Mouse (Mus musculus): ENCODE results near the gene H2al1e.
"Not testable (repeated sequence)": the region's sequence is repeated elsewhere in the genome, so short reads cannot be mapped to it uniquely, and the experiment has no call there.

The H2al1e gene

GRCm38 (mm10) chrX:11311634-11312033 is at the start of gene H2al1e:
Gene H2al1e (plus strand): TSS chrX:11311934.
- not testable (repeated sequence) for DNase-seq

GRCm38 (mm10) chrX:11264918-11265317 is 46.8 kb upstream of the H2al1e start:
- DNase-seq: no peak

- no peak for DNase-seq
Observed at GRCm38 (mm10) chrX:11267791-11268190, 43.9 kb upstream of the H2al1e start.

- no peak for DNase-seq
Observed at GRCm38 (mm10) chrX:11269074-11269473, 42.7 kb upstream of the H2al1e start.

- no peak for DNase-seq
Observed at GRCm38 (mm10) chrX:11273190-11273589, 38.5 kb upstream of the H2al1e start.

GRCm38 (mm10) chrX:11277083-11277482 is 34.7 kb upstream of the H2al1e start:
- DNase-seq: no peak

- no peak for DNase-seq
Observed at GRCm38 (mm10) chrX:11280741-11281140, 31.0 kb upstream of the H2al1e start.

- no peak for DNase-seq
Observed at GRCm38 (mm10) chrX:11288306-11288882, 23.3 kb upstream of the H2al1e start.

- no peak for DNase-seq
Observed at GRCm38 (mm10) chrX:11289244-11289643, 22.5 kb upstream of the H2al1e start.

- DNase-seq: not testable (repeated sequence)
Observed at GRCm38 (mm10) chrX:11298957-11299356, 12.8 kb upstream of the H2al1e start, which contains the start of gene H2al1a. Gene H2al1a (plus strand): TSS chrX:11299257.

GRCm38 (mm10) chrX:11302132-11302531 is 9.6 kb upstream of the H2al1e start, which contains the start of gene H2al1b:
Gene H2al1b (plus strand): TSS chrX:11302432.
- DNase-seq: not testable (repeated sequence)

- not testable (repeated sequence) for DNase-seq
Observed at GRCm38 (mm10) chrX:11305355-11305754, 6.4 kb upstream of the H2al1e start, which contains the start of gene H2al1c. Gene H2al1c (plus strand): TSS chrX:11305655.

GRCm38 (mm10) chrX:11308524-11308923 is 3.2 kb upstream of the H2al1e start, which contains the start of gene H2al1d:
Gene H2al1d (plus strand): TSS chrX:11308824.
- DNase-seq: not testable (repeated sequence)

GRCm38 (mm10) chrX:11314858-11315257 is 3.1 kb downstream of the H2al1e start, which contains the start of gene H2al1f:
Gene H2al1f (plus strand): TSS chrX:11315158.
- DNase-seq: not testable (repeated sequence)

GRCm38 (mm10) chrX:11317956-11318355 is 6.2 kb downstream of the H2al1e start, which contains the start of gene H2al1g:
Gene H2al1g (plus strand): TSS chrX:11318256.
- not testable (repeated sequence) for DNase-seq

GRCm38 (mm10) chrX:11321192-11321591 is 9.5 kb downstream of the H2al1e start, which contains the start of gene H2al1h:
Gene H2al1h (plus strand): TSS chrX:11321492.
- DNase-seq: not testable (repeated sequence)

GRCm38 (mm10) chrX:11324359-11324758 is 12.6 kb downstream of the H2al1e start, which contains the start of gene H2al1i:
Gene H2al1i (plus strand): TSS chrX:11324659.
- DNase-seq: not testable (repeated sequence)

GRCm38 (mm10) chrX:11327522-11327921 is 15.8 kb downstream of the H2al1e start, which contains the start of gene H2al1j:
Gene H2al1j (plus strand): TSS chrX:11327822.
- DNase-seq: not testable (repeated sequence)

GRCm38 (mm10) chrX:11345762-11346161 is 34.0 kb downstream of the H2al1e start:
- no peak for DNase-seq

GRCm38 (mm10) chrX:11346756-11347155 is 35.0 kb downstream of the H2al1e start:
- no peak for DNase-seq

GRCm38 (mm10) chrX:11360823-11361222 is 49.1 kb downstream of the H2al1e start:
- no peak for DNase-seq

- DNase-seq: no peak
Observed at GRCm38 (mm10) chrX:11361261-11361660, 49.5 kb downstream of the H2al1e start.
